Mouse (Mus musculus): Measurements from ENCODE around the gene Tcap. TPM values are rescaled to one million over a fixed set of nuclear protein-coding genes. Genes with fewer than 3 reads are reported as not detected.

Gene Tcap
- polyA plus RNA-seq, 1 experiment from 2014 or later, result 143 TPM

Other genes with a start within 250 kb of the Tcap start
- 13.3 and 14.8 TPM in 2 replicates for gene Fbxl20, start 233.4 kb upstream of the Tcap start, polyA plus RNA-seq (2016; fragmentation: Nextera tagmentation; extraction: Ambion mirVana)
- 46.3 TPM in 2 replicates for gene Med1, start 190.5 kb upstream of the Tcap start, polyA plus RNA-seq (2016; fragmentation: Nextera tagmentation; extraction: Ambion mirVana)
- gene Cdk12, start 180.8 kb upstream of the Tcap start, polyA plus RNA-seq (2016; fragmentation: Nextera tagmentation; extraction: Ambion mirVana), result 9.4 and 10.6 TPM in 2 replicates
- gene Neurod2, start 54.2 kb upstream of the Tcap start, polyA plus RNA-seq (2016; fragmentation: Nextera tagmentation; extraction: Ambion mirVana), result not detected in 2 replicates
- gene Ppp1r1b, start 35.4 kb upstream of the Tcap start, polyA plus RNA-seq (2016; fragmentation: Nextera tagmentation; extraction: Ambion mirVana), result 30.4 and 32.2 TPM in 2 replicates
- gene Stard3, start 25.4 kb upstream of the Tcap start, polyA plus RNA-seq (2016; fragmentation: Nextera tagmentation; extraction: Ambion mirVana), result 45.2 and 47.6 TPM in 2 replicates
- gene Pnmt, start 2.6 kb downstream of the Tcap start, polyA plus RNA-seq (2016; fragmentation: Nextera tagmentation; extraction: Ambion mirVana), result 1.7 and 2.0 TPM in 2 replicates
- 20.0 and 20.6 TPM in 2 replicates for gene Pgap3, start 16.7 kb downstream of the Tcap start, polyA plus RNA-seq (2016; fragmentation: Nextera tagmentation; extraction: Ambion mirVana)
- gene Erbb2, start 28.7 kb downstream of the Tcap start, polyA plus RNA-seq (2016; fragmentation: Nextera tagmentation; extraction: Ambion mirVana), result 66.7 and 67.1 TPM in 2 replicates
- 102 and 104 TPM in 2 replicates for gene Mien1, start 55.2 kb downstream of the Tcap start, polyA plus RNA-seq (2016; fragmentation: Nextera tagmentation; extraction: Ambion mirVana)
- 1.2 and 2.1 TPM in 2 replicates for gene Grb7, start 62.6 kb downstream of the Tcap start, polyA plus RNA-seq (2016; fragmentation: Nextera tagmentation; extraction: Ambion mirVana)
- gene Ikzf3, start 162.2 kb downstream of the Tcap start, polyA plus RNA-seq (2016; fragmentation: Nextera tagmentation; extraction: Ambion mirVana), result 0.06 and 0.26 TPM in 2 replicates
- gene Zpbp2, start 167.3 kb downstream of the Tcap start, polyA plus RNA-seq (2016; fragmentation: Nextera tagmentation; extraction: Ambion mirVana), result 0.28 and 0.52 TPM in 2 replicates
- 66.9 and 71.0 TPM in 2 replicates for gene Ormdl3, start 203.6 kb downstream of the Tcap start, polyA plus RNA-seq (2016; fragmentation: Nextera tagmentation; extraction: Ambion mirVana)
- gene Lrrc3c, start 214.5 kb downstream of the Tcap start, polyA plus RNA-seq (2016; fragmentation: Nextera tagmentation; extraction: Ambion mirVana), result not detected in 2 replicates
- 0.18 and 0.47 TPM in 2 replicates for gene Gm12355, start 241.8 kb downstream of the Tcap start, polyA plus RNA-seq (2016; fragmentation: Nextera tagmentation; extraction: Ambion mirVana)
- not detected in 2 replicates for gene Gsdma3, start 242.5 kb downstream of the Tcap start, polyA plus RNA-seq (2016; fragmentation: Nextera tagmentation; extraction: Ambion mirVana)

All from heart, embryonic 12.5 days (tissue).